Mouse (Mus musculus) thymus, postnatal 36 days (tissue): ENCODE measurements at regions not wholly inside any gene's neighbourhood (a gene's known extent, or its start where the extent isn't known, plus 50 kb on each side); places are given as distances from the start of the nearest gene placed in this dataset.

Experiments used
- DNase-seq, 2 experiments: peaks; one replicate each; pipeline ENCODE4 v3.0.0; 2022; ENCODE audit warnings: mixed read lengths in 2 of 2

DNA sequence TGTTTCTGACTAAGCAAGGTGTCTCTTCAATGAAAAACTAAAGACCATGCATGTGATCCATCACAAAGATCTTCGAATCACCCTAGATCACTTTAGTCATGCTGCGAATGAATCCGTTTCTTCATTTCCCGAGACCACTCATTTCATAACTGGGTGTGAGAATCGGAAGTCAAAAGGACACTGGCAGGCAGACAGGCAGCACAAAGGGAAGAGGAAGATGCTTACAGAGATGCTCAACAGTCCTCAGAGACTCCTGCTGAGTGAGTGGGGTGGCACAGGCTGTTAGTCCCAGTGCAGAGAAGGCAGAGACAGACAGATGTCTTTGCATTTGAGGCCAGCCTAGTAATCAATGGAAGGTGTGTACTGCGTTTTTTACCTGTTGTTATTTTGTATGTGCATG lies 155.6 kb upstream of the Jmjd1c start:
- no peak for DNase-seq

DNA sequence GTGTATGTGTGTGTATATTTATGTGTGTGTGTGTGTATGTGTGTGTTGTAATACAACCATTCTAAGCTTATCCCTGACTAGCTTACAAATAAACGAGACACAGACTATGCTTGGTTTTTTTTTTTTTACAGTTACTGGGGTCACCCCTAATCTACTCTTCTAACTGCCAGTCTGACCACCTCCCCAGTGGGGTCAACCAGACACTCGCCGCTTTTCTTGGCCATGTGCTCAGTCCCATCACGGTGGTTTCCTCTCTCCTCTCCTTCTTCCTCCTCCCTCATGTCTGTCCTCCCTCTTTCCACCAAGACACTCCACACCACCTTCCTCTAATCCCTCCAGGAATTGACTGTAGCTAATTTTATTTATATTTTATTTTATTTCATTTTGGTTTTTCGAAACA lies 155.0 kb upstream of the Jmjd1c start:
- DNase-seq, result no peak

DNA sequence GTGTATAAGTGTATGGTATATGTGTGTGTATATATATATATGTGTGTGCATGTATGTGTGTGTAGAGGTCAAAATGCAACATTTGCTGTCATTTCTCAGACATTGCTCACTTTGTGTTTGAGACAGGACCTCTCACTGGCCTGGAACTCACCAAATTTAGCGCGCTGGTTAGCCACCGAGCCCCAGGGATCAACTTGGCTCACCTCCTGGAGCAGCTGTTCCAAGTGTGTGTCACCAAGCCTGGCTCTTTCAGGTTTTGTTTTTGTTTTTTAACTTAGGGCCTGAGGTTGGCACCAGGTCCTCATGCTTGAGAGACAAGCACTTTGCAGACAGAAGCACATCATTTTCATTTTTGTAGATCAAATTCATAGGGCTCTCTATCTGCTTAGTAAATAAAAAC lies 154.0 kb upstream of the Jmjd1c start:
- no peak for DNase-seq

DNA sequence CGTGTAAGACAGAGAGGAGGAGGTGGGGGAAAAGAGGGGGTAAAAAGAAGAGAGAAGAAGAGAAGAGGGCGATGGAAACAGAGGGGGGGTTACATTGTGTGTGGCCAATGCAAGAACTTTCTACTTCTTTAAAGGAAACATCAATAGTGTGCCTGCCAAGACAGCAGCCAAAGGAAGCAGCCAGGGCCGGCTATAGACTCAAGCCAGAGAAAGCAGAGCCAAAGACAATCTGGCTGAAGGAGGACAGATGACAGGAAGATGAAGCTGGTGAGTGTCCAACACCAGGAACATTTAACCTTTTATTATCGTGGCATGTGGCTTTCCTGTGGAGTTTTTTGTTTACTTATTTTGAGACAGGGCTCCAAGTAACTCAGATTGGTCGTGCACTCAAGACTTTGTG lies 152.1 kb upstream of the Jmjd1c start:
- DNase-seq, result no peak

DNA sequence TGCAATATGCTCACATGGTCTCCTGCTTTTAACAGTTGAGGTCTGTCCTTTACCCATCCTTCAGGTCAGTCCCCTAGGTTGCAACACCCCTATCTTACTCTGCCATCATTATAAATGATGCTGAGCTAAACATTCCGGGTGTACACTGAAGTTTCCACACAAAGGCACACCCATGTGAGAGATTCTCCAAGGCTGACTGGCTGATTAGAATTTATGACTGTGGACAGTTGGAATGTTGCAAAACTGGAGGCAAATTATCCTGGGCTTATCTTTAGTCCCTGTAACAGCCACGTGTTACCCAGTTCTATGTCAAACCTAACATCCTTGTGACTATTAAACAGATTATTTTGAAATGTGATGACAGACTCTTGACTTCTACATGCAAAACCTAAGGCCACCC lies 149.8 kb upstream of the Jmjd1c start:
- no peak for DNase-seq

DNA sequence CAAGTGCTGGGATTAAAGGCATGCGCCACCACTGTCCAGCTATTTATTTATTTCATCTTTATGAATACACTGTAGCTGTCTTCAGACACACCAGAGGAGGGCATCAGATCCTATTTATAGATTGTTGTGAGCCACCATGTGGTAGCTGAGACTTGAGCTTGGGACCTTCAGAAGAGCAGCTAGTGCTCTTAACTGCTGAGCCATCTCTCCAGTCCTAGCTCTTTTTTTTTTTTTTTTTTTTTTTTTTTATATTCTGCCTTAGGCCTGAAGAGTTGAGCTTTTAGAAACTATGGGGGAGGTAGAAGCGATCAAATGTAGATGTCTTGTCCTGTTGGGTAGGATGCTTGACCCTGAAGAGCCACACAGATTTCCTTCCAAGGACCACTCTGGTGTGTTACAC lies 147.6 kb upstream of the Jmjd1c start:
- DNase-seq, result no peak

DNA sequence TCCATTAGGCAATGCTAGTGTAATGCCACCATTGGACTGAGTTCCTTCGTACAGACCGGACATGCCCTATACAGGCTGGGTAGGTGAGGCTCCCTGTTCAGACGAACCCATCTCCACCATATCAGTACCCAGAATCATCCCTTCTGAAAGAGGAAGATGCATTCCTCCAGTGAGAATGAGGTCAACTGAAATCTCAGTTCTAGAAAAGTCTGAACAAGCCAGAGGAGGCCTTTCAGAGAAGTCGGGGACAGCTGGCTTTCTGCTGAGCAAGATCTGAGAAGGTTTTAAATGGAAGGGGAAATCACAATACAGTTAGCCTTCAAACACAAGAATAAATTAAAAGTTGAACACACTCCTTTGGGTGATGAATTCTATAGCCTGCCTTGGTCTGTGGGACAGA lies 145.5 kb upstream of the Jmjd1c start:
- no peak for DNase-seq

DNA sequence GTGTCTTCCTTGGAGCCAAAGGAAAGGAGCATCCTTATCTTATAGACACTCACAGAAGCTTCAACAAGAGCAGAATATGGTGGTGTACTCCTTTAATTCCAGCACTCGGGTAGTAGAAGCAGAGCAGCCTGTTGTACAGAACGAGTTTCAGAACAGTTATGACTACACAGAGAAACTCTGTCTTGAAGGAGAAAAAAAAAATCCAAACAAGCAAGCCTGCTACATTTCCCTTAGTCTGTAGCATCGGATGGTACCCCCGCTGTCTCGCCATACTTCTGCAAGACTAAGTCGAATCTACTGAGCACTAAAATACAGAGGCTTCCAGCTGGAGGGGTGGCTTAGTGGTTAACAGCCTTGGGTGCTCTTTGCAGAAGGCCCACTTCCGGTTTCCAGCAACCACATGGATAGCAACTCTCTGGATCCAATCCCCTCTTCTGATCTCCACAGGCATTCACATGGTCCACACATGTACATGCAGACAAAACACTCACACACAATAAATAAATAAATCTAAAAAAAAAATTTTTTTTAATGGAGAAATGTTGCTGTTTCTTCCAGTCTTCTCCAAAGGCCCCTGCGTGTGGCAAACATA lies 144.6 kb upstream of the Jmjd1c start:
- DNase-seq, result no peak

DNA sequence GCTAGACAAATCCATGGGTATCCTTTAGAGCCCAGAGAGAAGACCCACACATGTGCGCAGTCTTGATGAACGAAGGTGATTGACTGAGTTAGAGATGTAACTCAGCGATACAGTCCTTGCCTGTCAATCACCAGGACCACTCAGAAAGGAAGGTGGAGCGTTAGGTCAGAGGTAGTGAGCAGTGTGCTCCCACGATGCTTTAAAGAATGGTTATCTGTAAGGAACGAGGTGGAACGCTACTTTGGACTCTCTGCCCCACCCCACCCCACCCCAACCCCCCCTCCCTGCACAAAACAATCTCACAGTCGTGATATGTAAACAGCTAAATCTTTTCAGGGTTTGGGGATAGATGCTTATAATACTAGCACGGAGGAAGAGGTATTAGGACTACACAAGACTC lies 144.0 kb upstream of the Jmjd1c start:
- no peak for DNase-seq

DNA sequence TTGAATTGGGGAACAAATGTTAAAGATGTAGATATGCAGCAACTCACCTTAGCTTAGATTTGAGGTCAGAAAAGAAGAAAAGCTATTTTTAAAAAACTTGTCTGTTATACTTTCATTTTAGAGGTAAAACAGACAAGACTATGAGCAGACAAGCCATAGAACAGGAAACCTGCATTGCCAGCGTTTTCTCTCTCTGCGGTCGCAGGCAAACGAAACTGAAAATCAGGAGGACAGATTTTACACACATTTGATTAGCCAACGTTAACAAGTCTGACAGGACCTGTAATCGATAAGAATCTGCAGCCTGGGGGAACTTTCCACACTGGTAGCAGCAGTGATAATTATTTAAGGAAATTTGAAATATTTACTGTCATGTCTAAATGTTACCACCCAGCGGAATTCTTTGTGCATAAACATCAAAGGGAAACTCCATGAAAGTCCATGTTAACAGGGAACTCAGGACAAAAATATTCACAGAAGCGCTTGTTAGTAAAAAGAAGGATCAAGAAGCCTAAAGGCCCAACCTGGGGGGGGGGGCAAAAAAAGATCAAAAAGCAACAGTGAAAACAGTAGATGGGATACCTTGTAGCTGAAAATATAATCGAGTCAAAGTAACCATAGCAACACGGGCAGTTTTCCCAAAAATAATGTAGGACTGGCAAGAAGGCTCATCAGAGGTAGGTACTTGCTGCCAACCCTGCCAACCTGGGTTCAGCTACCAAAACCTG lies 142.5 kb upstream of the Jmjd1c start:
- peak; percentile 27 to 35 for DNase-seq

DNA sequence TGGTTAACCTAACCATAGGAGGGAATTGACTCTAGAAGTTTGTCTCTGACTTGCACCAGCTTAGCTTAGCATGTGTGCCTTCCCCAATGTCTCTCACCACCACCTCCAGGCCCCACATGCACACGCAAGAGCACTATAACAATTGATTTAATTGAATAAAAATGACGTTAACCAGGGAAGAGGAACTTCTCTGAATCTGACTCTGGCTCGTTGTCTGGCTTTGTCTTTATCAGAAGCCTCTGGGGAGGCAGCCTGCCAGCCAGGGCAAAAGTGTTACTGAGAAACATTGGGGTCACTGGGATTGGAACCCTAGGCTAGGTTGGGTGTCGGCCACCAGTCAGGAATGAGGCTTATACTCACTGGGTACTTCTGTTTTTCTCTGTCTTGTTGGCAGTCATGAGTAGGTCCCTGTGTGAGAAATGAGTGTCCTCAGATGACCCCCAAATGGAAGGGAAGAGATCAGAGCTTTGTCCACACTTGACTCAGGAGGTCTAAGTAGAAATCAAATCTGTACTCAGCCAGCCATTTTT lies 141.9 kb upstream of the Jmjd1c start:
- no peak for DNase-seq

DNA sequence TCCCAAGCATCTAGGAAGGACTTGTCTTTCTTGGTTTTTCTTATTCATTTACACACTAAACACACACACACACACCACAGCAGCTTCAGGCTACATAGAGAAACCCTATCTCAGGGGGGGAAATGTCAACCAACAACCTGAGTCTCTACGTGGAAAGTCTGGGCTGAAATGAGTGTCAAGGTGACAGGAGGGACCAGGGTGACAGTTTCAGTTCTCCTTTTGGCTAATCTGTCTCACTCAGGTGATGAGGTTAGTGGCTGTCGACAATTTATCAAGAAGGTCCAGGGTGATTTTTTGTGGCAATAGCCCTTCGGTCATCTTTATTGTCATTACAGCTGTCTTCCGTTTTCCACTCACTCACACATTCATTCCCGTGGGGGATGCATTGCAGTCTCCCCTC lies 140.5 kb upstream of the Jmjd1c start:
- DNase-seq, result no peak

DNA sequence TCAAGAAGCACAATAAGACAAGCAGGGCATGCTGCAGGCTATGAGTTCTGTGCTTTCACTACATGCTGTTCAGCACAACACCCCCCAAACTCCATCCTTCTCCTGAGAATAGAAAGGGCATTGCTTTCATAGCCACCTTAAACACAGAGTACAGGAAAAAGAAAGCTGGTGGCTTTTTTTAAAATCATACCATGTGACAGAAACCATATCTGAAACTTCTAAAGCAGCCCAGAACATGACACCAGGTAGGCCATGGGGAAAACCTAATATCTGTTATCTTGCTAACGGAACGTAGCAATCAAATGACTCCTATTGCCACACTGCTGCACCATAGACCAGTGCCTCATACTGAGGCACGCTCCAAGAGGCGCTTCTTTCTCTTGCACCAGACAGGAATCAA lies 139.3 kb upstream of the Jmjd1c start:
- DNase-seq, result no peak

DNA sequence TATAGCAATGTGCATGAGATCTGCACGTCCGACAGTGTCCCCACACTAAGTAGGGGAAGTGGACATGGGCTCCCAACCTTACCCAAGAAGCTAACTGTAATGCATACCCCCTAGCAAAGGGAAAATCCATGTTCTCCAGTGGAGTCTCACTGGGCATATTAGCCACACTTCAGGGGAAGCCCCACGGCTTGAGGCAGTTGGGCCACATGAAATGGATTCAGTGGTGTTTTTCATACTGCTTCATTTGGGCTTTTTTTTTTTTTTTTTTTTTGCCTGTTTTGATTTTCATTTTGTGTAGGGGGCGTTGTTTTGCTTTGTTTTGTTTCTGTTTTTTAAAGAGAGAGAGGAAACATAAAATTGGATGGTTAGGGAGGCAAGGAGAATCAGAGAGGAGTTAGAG lies 138.6 kb upstream of the Jmjd1c start:
- DNase-seq, result no peak
